Mouse (Mus musculus) left cerebral cortex, postnatal 14 days (tissue): ENCODE measurements around the gene Rab6b. TPM values are rescaled to one million over a fixed set of nuclear protein-coding genes. Genes with fewer than 3 reads are reported as not detected.

ENCODE experiments used
- DNase-seq, 2 experiments: peaks; one replicate each; pipeline ENCODE4 v3.0.0; 2021 to 2022; ENCODE audit warnings: low spot score in 2 of 2, mixed read lengths in 1 of 2
- intact Hi-C: fragments of 180-260 bp; cut with DNase I; formaldehyde crosslinking; loops from one replicate; pipeline ENCODE4 v1.15.1; 2025
- long read RNA-seq, 2 experiments: library from polyadenylated mRNA; stranded (forward); transcript quantifications; one replicate each; pipeline ENCODE4 v2.0.0; 2021
- total RNA-seq, 2 experiments: library from RNA; stranded (reverse); gene quantifications; 2 replicates each; pipeline ENCODE4 v1.2.3; 2021

The Rab6b gene
- 100 to 1,000 TPM; 657 to 676 TPM for total RNA-seq
- long read RNA-seq, experiment 1, full-length matches to known transcripts = 22 of 221 reads
- long read RNA-seq, experiment 1, partial matches to known transcripts = 198 of 221 reads
- long read RNA-seq, experiment 1, other reads (novel, unspliced or antisense) = 1 of 221 reads
- long read RNA-seq, experiment 2, full-length matches to known transcripts = 15 of 214 reads
- long read RNA-seq, experiment 2, partial matches to known transcripts = 1 of 214 reads
- long read RNA-seq, experiment 2, other reads (novel, unspliced or antisense) = 198 of 214 reads

- peak; percentile 60 to 81 for DNase-seq
- intact Hi-C loops = no loop called here
Observed at GRCm38 (mm10) chr9:103111621-103112470, at the start of gene Rab6b. Gene Rab6b, plus strand, starts transcription at chr9:103111787.

- intact Hi-C loops = no loop called here
- no peak for DNase-seq
Observed at GRCm38 (mm10) chr9:103063591-103063990, 48.0 kb upstream of the Rab6b start.

GRCm38 (mm10) chr9:103066845-103067244 is 44.7 kb upstream of the Rab6b start:
- intact Hi-C loops = no loop called here
- no peak for DNase-seq

- DNase-seq = no peak
- intact Hi-C loops = no loop called here
Observed at GRCm38 (mm10) chr9:103067651-103068050, 43.9 kb upstream of the Rab6b start.

GRCm38 (mm10) chr9:103068769-103069168 is 42.8 kb upstream of the Rab6b start:
- DNase-seq = no peak
- intact Hi-C loops = no loop called here

- intact Hi-C loops = no loop called here
Observed at GRCm38 (mm10) chr9:103071541-103072203, 39.9 kb upstream of the Rab6b start.

GRCm38 (mm10) chr9:103072204-103072599 is 39.4 kb upstream of the Rab6b start:
- DNase-seq = no peak
- intact Hi-C loops = no loop called here

More at GRCm38 (mm10) chr9:103071541-103072203, 39.9 kb upstream of the Rab6b start:
- DNase-seq = no peak

- intact Hi-C loops = no loop called here
- DNase-seq = no peak
Observed at GRCm38 (mm10) chr9:103072926-103073515, 38.6 kb upstream of the Rab6b start.

GRCm38 (mm10) chr9:103076836-103077531 is 34.6 kb upstream of the Rab6b start:
- DNase-seq = peak in 1 of 2 experiments; percentile 33
- intact Hi-C loops = no loop called here

GRCm38 (mm10) chr9:103078194-103078691 is 33.3 kb upstream of the Rab6b start:
- DNase-seq = no peak
- intact Hi-C loops = no loop called here

- intact Hi-C loops = no loop called here
Observed at GRCm38 (mm10) chr9:103080211-103080610, 31.4 kb upstream of the Rab6b start.

GRCm38 (mm10) chr9:103082246-103082975 is 29.2 kb upstream of the Rab6b start:
- intact Hi-C loops = no loop called here

More at GRCm38 (mm10) chr9:103080211-103080610, 31.4 kb upstream of the Rab6b start:
- no peak for DNase-seq

GRCm38 (mm10) chr9:103083405-103083804 is 28.2 kb upstream of the Rab6b start:
- no peak for DNase-seq
- intact Hi-C loops = no loop called here

More at GRCm38 (mm10) chr9:103082246-103082975, 29.2 kb upstream of the Rab6b start:
- DNase-seq = no peak

- intact Hi-C loops = loop anchor here (5.0 kb wide), 1 partner anchor 74 kb away; no protein-coding TSS in a partner anchor
- DNase-seq = no peak
Observed at GRCm38 (mm10) chr9:103086736-103087135, 24.9 kb upstream of the Rab6b start.

GRCm38 (mm10) chr9:103087301-103087700 is 24.3 kb upstream of the Rab6b start:
- intact Hi-C loops = loop anchor here (5.0 kb wide), 1 partner anchor 75 kb away; no protein-coding TSS in a partner anchor
- no peak for DNase-seq

- DNase-seq = no peak
- intact Hi-C loops = loop anchor here (5.0 kb wide), 1 partner anchor 76 kb away; no protein-coding TSS in a partner anchor
Observed at GRCm38 (mm10) chr9:103088661-103089060, 22.9 kb upstream of the Rab6b start.

GRCm38 (mm10) chr9:103090116-103090875 is 21.3 kb upstream of the Rab6b start:
- intact Hi-C loops = loop anchor here (5.0 kb wide), 2 partner anchors 82 to 212 kb away; no protein-coding TSS in a partner anchor
- DNase-seq = no peak
